Mouse (Mus musculus) heart, postnatal 0 days (tissue): ENCODE measurements around the gene Rpusd3. TPM values are rescaled to one million over a fixed set of nuclear protein-coding genes. Genes with fewer than 3 reads are reported as not detected.

ENCODE experiments used
- ATAC-seq: fragments of 200-750 bp; cut with Nextera tagmentation; 2 replicates; pipeline ENCODE4 v1.8.0; 2017; ENCODE audit warnings: low read depth, moderate number of reproducible peaks, moderate library complexity; ENCODE audit not compliant: insufficient read depth
- DNase-seq: peaks from one replicate; pipeline ENCODE4 v3.0.0-alpha.2; 2016; ENCODE audit warnings: low spot score
- H3K27ac ChIP-seq: fragments of 300-500 bp; sonication (generic); 2 replicates; pipeline ENCODE4 v1.5.1; 2014; ENCODE audit warnings: low read depth, mild to moderate bottlenecking
- H3K27me3 ChIP-seq: fragments of 300-500 bp; sonication (generic); 2 replicates; pipeline ENCODE4 v1.6.1; 2014; ENCODE audit warnings: low read length, mixed read lengths; ENCODE audit not compliant: control insufficient read depth, insufficient read depth
- H3K36me3 ChIP-seq: fragments of 300-500 bp; sonication (generic); replicated peaks from 2 replicates; pipeline ENCODE4 v1.6.1; 2014; ENCODE audit warnings: low read length, mixed read lengths; ENCODE audit not compliant: control insufficient read depth, insufficient read depth
- H3K4me1 ChIP-seq: fragments of 300-500 bp; sonication (generic); 2 replicates; pipeline ENCODE4 v1.6.1; 2014; ENCODE audit warnings: antibody characterized with exemption; ENCODE audit not compliant: control insufficient read depth, insufficient read depth
- H3K4me2 ChIP-seq: fragments of 300-500 bp; sonication (generic); 2 replicates; pipeline ENCODE4 v1.6.1; 2014; ENCODE audit warnings: low read depth, mild to moderate bottlenecking, low read length, moderate library complexity
- H3K4me3 ChIP-seq: fragments of 300-500 bp; sonication (generic); 2 replicates; pipeline ENCODE4 v1.5.1; 2014; ENCODE audit warnings: low read depth, low read length
- H3K9ac ChIP-seq: fragments of 300-500 bp; sonication (generic); replicated peaks from 2 replicates; pipeline ENCODE4 v1.6.1; 2014; ENCODE audit warnings: low read depth, low read length, mixed read lengths
- H3K9me3 ChIP-seq: fragments of 300-500 bp; sonication (generic); replicated peaks from 2 replicates; pipeline ENCODE4 v1.6.1; 2016; ENCODE audit warnings: low read length; ENCODE audit not compliant: control insufficient read depth
- CTCF ChIP-seq: IDR thresholded peaks from 2 replicates; pipeline ENCODE4 v1.5.1; 2016; ENCODE audit warnings: antibody characterized with exemption, control low read depth, low read depth
- EP300 ChIP-seq: IDR thresholded peaks from 2 replicates; pipeline ENCODE4 v1.6.1; 2016; ENCODE audit warnings: antibody characterized with exemption, low read depth
- WGBS: fragments of 180-500 bp; shearing (Covaris S2); extraction: QIAGEN DNeasy Blood & Tissue Kit; methylation state at CpG from one replicate; pipeline ENCODE4 v1.1.7; 2014; 5-methylcytosine and 5-hydroxymethylcytosine counted together
- polyA plus RNA-seq: library from polyadenylated mRNA; unstranded; fragments of >200 nt; fragmentation: Nextera tagmentation; extraction: Ambion mirVana; gene quantifications from 2 replicates; pipeline ENCODE4 v1.2.1, GENCODE M21; 2015
- total RNA-seq: library from RNA; depleted of rRNA; stranded (reverse); fragments of >200 nt; gene quantifications from 2 replicates; pipeline ENCODE4 v1.2.3, GENCODE M21; 2014; ENCODE audit warnings: low replicate concordance

The Rpusd3 gene
- total and polyA plus RNA-seq, 2 experiments from 2014 or later: 15.0 to 15.5 TPM

- TF ChIP-seq CTCF (no peak), EP300 (no peak)
- ATAC-seq (no peak), DNase-seq (no peak)
- H3K9me3 ChIP-seq: no peaks in the 10 kb centered on the region
- H3K4me1 ChIP-seq: no peaks in the 10 kb centered on the region
- H3K27me3 ChIP-seq: no peaks in the 10 kb centered on the region
- H3K4me3 ChIP-seq: no peak overlapping the region
- no peak overlapping the region for H3K4me2 ChIP-seq
- H3K27ac ChIP-seq: no peak overlapping the region
- no peaks in the 10 kb centered on the region for H3K36me3 ChIP-seq
- H3K9ac ChIP-seq: no peak overlapping the region
- 74% methylated on average over 12 of the region's 12 CpGs for WGBS
Observed at GRCm38 (mm10) chr6:113404649-113405448, 14.3 kb downstream of the Rpusd3 start.

GRCm38 (mm10) chr6:113402094-113402493, 17.0 kb downstream of the Rpusd3 start:
- TF ChIP-seq CTCF: no peak
- Histone ChIP-seq H3K27me3 (no peaks in the 10 kb centered on the region), H3K4me3 (no peak overlapping the region), H3K4me2 (no peak overlapping the region), H3K4me1 (no peaks in the 10 kb centered on the region), H3K27ac (no peak overlapping the region), H3K9ac (no peak overlapping the region), H3K36me3 (no peaks in the 10 kb centered on the region), H3K9me3 (no peaks in the 10 kb centered on the region)
- ATAC-seq (no peak), DNase-seq (no peak)
- 81% methylated on average over 13 of the region's 13 CpGs for WGBS

GRCm38 (mm10) chr6:113396270-113397030, 22.7 kb downstream of the Rpusd3 start:
- Histone ChIP-seq H3K9me3 (no peaks in the 10 kb centered on the region), H3K27ac (no peak overlapping the region), H3K27me3 (no peaks in the 10 kb centered on the region), H3K9ac (no peak overlapping the region), H3K4me2 (no peak overlapping the region), H3K4me3 (no peak overlapping the region), H3K36me3 (no peaks in the 10 kb centered on the region; the same call in 1 of the 2 replicates), H3K4me1 (no peaks in the 10 kb centered on the region)
- 84% methylated on average over 10 of the region's 10 CpGs for WGBS
- TF ChIP-seq CTCF (no peak), EP300 (no peak)
- DNase-seq (no peak), ATAC-seq (no peak)

GRCm38 (mm10) chr6:113395501-113395900, 23.6 kb downstream of the Rpusd3 start:
- Histone ChIP-seq H3K4me1 (no peaks in the 10 kb centered on the region), H3K4me3 (no peak overlapping the region), H3K27me3 (no peaks in the 10 kb centered on the region), H3K4me2 (no peak overlapping the region), H3K27ac (no peak overlapping the region), H3K36me3 (peaks cover 2% of the 10 kb centered on the region), H3K9me3 (no peaks in the 10 kb centered on the region), H3K9ac (no peak overlapping the region)
- ATAC-seq (no peak), DNase-seq (no peak)
- no peak for TF ChIP-seq EP300
- TF ChIP-seq CTCF: no peak
- 90% methylated on average over 6 of the region's 6 CpGs for WGBS

- Histone ChIP-seq H3K4me1 (no peaks in the 10 kb centered on the region), H3K36me3 (peaks cover 8% of the 10 kb centered on the region), H3K27me3 (no peaks in the 10 kb centered on the region), H3K4me2 (no peak overlapping the region), H3K9me3 (no peaks in the 10 kb centered on the region), H3K27ac (no peak overlapping the region), H3K4me3 (no peak overlapping the region), H3K9ac (no peak overlapping the region)
- 91% methylated on average over 11 of the region's 11 CpGs for WGBS
- DNase-seq: no peak
- no peak for ATAC-seq
- no peak for TF ChIP-seq EP300
Observed at GRCm38 (mm10) chr6:113394811-113395210, 24.3 kb downstream of the Rpusd3 start.
